Mouse (Mus musculus) layer of hippocampus, postnatal 10 days (tissue): Measurements from ENCODE around the gene Olfr1039. TPM values are rescaled to one million over a fixed set of nuclear protein-coding genes. Genes with fewer than 3 reads are reported as not detected.
"Not testable (repeated sequence)": the region's sequence is repeated elsewhere in the genome, so short reads cannot be mapped to it uniquely, and the experiment has no call there.

Experiments used
- DNase-seq, 2 experiments: peaks; one replicate each; pipeline ENCODE4 v3.0.0; 2021; ENCODE audit warnings: low spot score in 2 of 2
- long read RNA-seq: library from polyadenylated mRNA; stranded (forward); transcript quantifications from one replicate; pipeline ENCODE4 v2.0.0, GENCODE M21; 2023
- total RNA-seq, 2 experiments: library from RNA; stranded (reverse); gene quantifications; 2 replicates each; pipeline ENCODE4 v1.2.3; 2021

The Olfr1039 gene
- total RNA-seq = not detected
- long read RNA-seq = 0 reads

DNA sequence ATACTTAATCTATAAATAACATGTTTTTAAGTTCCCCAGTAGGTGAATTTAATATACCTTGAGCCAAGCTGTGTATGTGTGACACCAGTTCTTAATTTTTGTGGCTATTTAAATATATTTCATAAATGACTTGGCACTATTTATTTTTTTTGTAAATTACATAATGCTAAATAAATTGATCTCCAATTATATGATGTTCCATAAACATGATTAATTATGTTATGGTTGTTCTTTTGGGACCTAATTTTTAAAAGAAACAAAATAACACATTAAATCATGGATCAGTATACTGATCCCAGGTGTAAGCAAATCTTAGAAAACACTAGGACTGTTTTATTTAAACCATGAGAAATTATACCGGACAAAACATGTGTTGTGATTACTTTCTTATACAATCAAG lies at the start of gene Olfr1039:
TSS of gene Olfr1039 (minus strand) at position 101 of the 400 bp plus-strand sequence.
- no peak for DNase-seq

GRCm38 (mm10) chr2:86179950-86180349 lies 44.2 kb upstream of the Olfr1039 start:
- no peak for DNase-seq

DNA sequence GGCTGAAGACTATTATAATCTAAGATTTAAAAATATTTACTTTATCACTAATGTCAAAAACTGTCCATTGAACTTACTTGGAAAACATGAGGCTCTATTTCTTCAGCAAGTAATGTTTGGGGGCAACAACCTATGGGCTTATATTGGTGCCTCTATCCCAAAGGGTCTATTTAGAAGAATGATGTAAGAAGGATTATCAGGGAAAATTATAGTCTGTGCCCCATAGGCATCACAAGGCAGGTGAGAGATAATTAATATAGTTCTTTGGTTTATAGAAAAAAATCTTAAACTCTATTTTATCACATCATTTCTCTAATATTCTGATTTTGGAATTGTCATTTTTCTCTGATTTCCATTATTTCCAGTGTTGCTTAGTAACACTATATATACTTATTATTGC lies 42.0 kb upstream of the Olfr1039 start, which contains the start of gene Olfr1044:
TSS of gene Olfr1044 (minus strand) at position 101 of the 400 bp plus-strand sequence.
- DNase-seq = no peak

DNA sequence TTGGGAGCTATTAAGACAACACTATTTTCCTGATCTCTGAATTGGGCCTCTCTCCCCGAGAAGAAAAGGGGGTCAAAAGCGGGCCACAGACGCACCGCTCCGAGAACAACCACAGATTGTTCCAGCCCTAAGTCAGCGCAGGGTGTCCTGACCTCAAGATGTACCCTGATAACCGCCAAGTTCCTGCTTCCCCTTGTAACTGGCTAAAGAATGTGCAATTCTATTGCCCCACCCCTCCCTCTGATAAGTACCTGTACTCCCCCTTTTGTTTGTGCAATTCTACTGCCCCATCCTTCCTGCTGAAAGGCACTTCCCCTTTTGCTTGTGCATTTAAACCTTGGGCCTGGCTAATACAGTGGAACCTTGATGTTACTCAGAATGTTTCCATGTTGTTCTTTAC lies 39.7 kb upstream of the Olfr1039 start:
- not testable (repeated sequence) for DNase-seq

DNA sequence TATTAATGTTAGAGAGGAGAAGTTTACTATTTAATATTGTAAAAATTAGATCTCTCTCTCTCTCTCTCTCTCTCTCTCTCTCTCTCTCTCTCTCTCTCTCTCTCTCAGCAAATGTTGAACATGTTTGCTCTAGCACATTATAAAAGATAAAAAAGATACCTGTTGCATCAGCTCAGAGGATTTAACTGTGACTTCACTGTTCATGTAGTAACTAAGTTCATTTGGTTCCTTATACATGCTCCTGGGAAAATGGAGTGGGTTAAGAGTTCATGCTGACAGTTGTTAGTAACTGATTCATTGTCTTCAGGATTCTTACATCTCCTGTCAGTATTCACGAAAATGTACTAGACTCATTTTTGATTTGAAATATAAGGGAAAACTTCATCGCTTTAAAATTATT lies 31.7 kb upstream of the Olfr1039 start, which contains the start of gene Olfr1043:
TSS of gene Olfr1043 (minus strand) at position 101 of the 400 bp plus-strand sequence.
- no peak for DNase-seq

- DNase-seq = no peak
Observed at GRCm38 (mm10) chr2:86161738-86162137, 26.0 kb upstream of the Olfr1039 start, which contains the start of gene Olfr1042. TSS of gene Olfr1042 (minus strand) at chr2:86161838.

- no peak for DNase-seq
Observed at GRCm38 (mm10) chr2:86146632-86147031, 10.9 kb upstream of the Olfr1039 start, which contains the start of gene Olfr1040. TSS of gene Olfr1040 (minus strand) at chr2:86146732.

GRCm38 (mm10) chr2:86087285-86087684 lies 48.4 kb downstream of the Olfr1039 start, which contains the start of gene Olfr1037:
TSS of gene Olfr1037 (minus strand) at chr2:86087385.
- DNase-seq = no peak

DNA sequence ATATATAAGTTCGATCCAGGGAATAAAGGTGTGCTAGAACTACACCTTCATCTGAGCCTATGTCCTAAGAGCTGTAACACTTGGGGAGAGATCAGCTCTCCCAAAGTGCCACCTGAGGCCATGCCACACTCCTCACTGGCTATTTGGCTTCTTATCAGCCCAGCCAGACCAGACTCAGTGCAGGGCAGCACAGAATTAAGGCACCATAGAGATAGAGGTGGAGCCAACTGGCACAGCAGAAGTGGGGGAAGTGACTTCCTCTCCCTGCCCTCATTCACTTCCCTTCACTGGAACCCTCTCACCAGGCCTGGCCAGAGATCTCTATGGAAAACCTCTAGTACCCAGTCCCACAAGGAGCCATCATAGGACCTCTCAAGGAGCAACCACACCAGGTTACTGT lies 55.2 kb downstream of the Olfr1039 start:
- DNase-seq = not testable (repeated sequence)

Other genes with a start within 250 kb of the Olfr1039 start
- not detected for gene Olfr1024, start 230.9 kb downstream of the Olfr1039 start, total RNA-seq
- gene Olfr1025-ps1, start 220.7 kb downstream of the Olfr1039 start, total RNA-seq = not detected
- not detected for gene Olfr1026, start 214.4 kb downstream of the Olfr1039 start, total RNA-seq
- not detected for gene Olfr1028, start 185.5 kb downstream of the Olfr1039 start, total RNA-seq
- gene Olfr1029, start 162.0 kb downstream of the Olfr1039 start, total RNA-seq = not detected
- gene Olfr1030, start 156.7 kb downstream of the Olfr1039 start, total RNA-seq = not detected
- not detected for gene Olfr1031, start 145.6 kb downstream of the Olfr1039 start, total RNA-seq
- not detected for gene Olfr1032, start 130.4 kb downstream of the Olfr1039 start, total RNA-seq
- not detected for gene Olfr1033, start 115.3 kb downstream of the Olfr1039 start, total RNA-seq
- not detected for gene Olfr1034, start 90.1 kb downstream of the Olfr1039 start, total RNA-seq
- gene Olfr1036, start 61.9 kb downstream of the Olfr1039 start, total RNA-seq = not detected
- not detected for gene Olfr1037, start 48.5 kb downstream of the Olfr1039 start, total RNA-seq
- gene Olfr1040, start 10.8 kb upstream of the Olfr1039 start, total RNA-seq = not detected
- gene Olfr1042, start 25.9 kb upstream of the Olfr1039 start, total RNA-seq = not detected
- gene Olfr1043, start 31.6 kb upstream of the Olfr1039 start, total RNA-seq = not detected
- gene Olfr1044, start 41.9 kb upstream of the Olfr1039 start, total RNA-seq = not detected
- gene Olfr52, start 49.8 kb upstream of the Olfr1039 start, total RNA-seq = not detected
- gene Olfr1045, start 67.1 kb upstream of the Olfr1039 start, total RNA-seq = not detected
- gene Olfr1046, start 83.4 kb upstream of the Olfr1039 start, total RNA-seq = not detected
- gene Olfr1047, start 95.5 kb upstream of the Olfr1039 start, total RNA-seq = not detected
- gene Olfr1048, start 104.4 kb upstream of the Olfr1039 start, total RNA-seq = not detected
- not detected for gene Olfr1049, start 122.4 kb upstream of the Olfr1039 start, total RNA-seq
- not detected for gene Olfr1051, start 143.2 kb upstream of the Olfr1039 start, total RNA-seq
- gene Olfr1052, start 156.5 kb upstream of the Olfr1039 start, total RNA-seq = not detected
- not detected for gene Olfr1053, start 179.4 kb upstream of the Olfr1039 start, total RNA-seq
- not detected for gene Olfr1054, start 199.5 kb upstream of the Olfr1039 start, total RNA-seq
- gene Olfr1055, start 214.4 kb upstream of the Olfr1039 start, total RNA-seq = not detected
- gene Olfr1056, start 226.5 kb upstream of the Olfr1039 start, total RNA-seq = not detected
- not detected for gene Olfr1057, start 242.5 kb upstream of the Olfr1039 start, total RNA-seq